Mouse (Mus musculus) Muller cell, postnatal 12 days (primary cell): ENCODE measurements around the gene Fbxo30.
A peak's percentile ranks its signal among the peaks of the same experiment; 100 is the strongest.
"Not testable (repeated sequence)": the region's sequence is repeated elsewhere in the genome, so short reads cannot be mapped to it uniquely, and the experiment has no call there.

ENCODE experiments used
- DNase-seq: peaks from one replicate; pipeline ENCODE4 v3.0.0-alpha.2; 2015; ENCODE audit errors: inconsistent ontology term

Gene Fbxo30

DNA sequence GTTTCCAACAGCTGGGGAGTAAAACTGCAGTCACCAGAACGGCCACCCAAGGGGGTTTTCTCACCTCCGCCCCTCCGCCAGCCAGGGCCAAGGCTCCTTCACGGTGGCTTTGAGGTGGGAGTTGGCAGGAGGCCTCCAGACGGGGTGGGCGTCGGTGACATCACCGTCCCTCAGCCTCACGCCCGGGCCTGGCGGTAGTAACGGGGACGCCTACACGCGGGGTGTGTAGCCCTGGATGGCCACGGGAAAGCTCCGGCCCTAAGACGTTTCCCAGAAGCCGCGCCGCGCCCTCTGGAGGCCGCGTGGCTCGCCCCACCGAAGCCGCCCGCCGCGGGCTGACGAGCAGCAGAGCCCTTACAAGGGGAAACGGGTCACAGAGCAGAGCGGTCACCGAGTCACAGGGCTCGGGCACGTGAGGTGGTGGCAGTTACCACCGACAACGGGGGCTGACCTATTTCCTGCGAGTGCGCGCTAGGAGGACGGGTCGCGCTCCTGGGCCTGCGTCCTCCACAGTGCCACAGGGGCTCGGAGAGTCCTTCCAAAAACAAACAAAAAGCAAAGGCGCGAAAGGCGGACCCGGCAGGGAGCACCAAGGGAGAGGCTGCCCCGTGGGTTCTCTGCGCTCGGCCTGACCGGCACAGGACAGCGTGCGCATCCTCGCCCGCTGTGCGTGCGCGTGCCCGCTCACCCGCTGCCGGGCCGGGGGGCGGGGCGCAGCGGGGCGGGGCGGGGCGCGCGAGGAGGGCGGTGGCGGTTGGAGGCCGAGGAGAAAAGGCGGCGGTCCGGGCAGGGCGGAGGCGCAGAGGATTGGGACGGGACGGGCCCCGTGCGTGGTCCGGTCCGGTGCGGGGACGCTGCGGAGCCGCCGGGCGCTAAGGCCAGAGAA lies at the start of gene Fbxo30:
Fbxo30 (plus strand) TSS at position 753 of the 886 bp plus-strand sequence.
- peak; percentile 97 for DNase-seq

- no peak for DNase-seq
Measured at GRCm38 (mm10) chr10:11233208-11233607, 47.9 kb upstream of the Fbxo30 start.

GRCm38 (mm10) chr10:11242988-11243387 lies 38.1 kb upstream of the Fbxo30 start:
- DNase-seq: not testable (repeated sequence)

GRCm38 (mm10) chr10:11248210-11248609 lies 32.9 kb upstream of the Fbxo30 start:
- DNase-seq: no peak

GRCm38 (mm10) chr10:11250247-11250997 lies 30.7 kb upstream of the Fbxo30 start:
- no peak for DNase-seq

DNA sequence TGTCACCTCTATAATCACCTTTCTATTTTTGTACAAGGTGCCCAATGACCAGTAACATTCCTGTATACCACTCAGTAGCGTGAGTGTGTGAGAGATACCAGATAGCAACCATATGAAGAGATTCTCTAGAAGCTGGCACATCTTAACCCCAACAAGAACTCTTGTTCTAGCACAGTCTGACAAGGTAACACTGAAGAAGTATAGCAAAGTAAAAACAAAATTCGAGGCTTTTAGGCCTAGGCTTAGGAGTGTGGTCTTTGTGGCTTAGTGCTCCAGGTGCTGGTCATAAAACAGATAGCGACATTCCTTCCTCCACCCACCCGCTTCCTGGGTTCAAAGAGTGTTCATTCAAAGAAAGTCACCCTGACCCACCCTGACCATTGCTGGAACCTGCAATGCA lies 27.5 kb upstream of the Fbxo30 start:
- not testable (repeated sequence) for DNase-seq

DNA sequence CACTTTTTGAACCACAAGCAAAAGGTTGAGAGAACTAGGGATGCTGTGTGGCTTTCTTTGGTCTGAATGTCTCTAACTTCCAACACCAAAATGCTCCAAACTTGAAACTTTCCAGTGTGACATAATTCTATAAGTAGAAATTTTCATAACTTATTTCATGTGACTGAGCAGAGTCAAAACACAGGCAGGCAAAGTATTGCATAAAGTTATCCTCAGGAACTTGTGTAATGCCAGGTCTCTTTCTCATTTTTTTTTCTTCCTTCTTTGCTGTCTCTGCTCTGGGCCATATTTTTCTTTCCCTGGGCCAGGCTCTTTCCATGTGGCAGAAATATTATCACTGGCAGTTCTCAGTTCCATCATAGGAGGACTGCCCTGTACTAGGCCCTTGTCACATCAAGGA lies 21.0 kb upstream of the Fbxo30 start:
- no peak for DNase-seq

- DNase-seq: not testable (repeated sequence)
Measured at GRCm38 (mm10) chr10:11262292-11262691, 18.8 kb upstream of the Fbxo30 start.

- DNase-seq: not testable (repeated sequence)
Measured at GRCm38 (mm10) chr10:11263795-11264194, 17.3 kb upstream of the Fbxo30 start.

GRCm38 (mm10) chr10:11269165-11269564 lies 12.0 kb upstream of the Fbxo30 start:
- no peak for DNase-seq

GRCm38 (mm10) chr10:11274431-11274830 lies 6.7 kb upstream of the Fbxo30 start:
- DNase-seq: peak; percentile 90

- DNase-seq: no peak
Measured at GRCm38 (mm10) chr10:11280235-11280577, 924 bp upstream of the Fbxo30 start.

- DNase-seq: peak; percentile 57
Measured at GRCm38 (mm10) chr10:11281498-11282305, 572 bp downstream of the Fbxo30 start.

DNA sequence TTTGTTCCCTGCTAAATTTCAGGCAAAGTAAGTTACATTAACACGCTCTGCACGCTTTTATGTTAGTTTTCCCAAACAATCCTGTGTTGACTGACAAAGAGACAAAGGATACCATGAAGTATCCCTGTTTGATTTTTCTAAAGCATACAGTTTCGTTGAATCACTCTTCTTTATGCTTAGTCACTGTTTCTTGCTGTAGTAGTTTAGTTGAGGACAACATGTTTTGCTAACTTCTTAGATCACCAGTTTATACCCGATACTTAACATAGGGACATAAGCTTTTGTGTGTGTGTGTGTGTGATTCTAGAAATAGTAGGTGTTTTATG lies 1.1 kb downstream of the Fbxo30 start:
- peak; percentile 25 for DNase-seq

GRCm38 (mm10) chr10:11298418-11298817 lies 17.3 kb downstream of the Fbxo30 start:
- DNase-seq: no peak

GRCm38 (mm10) chr10:11305365-11306053 lies 24.4 kb downstream of the Fbxo30 start:
- DNase-seq: peak; percentile 55

GRCm38 (mm10) chr10:11306054-11306367 lies 24.9 kb downstream of the Fbxo30 start:
- DNase-seq: no peak

GRCm38 (mm10) chr10:11309866-11310265 lies 28.7 kb downstream of the Fbxo30 start:
- no peak for DNase-seq

DNA sequence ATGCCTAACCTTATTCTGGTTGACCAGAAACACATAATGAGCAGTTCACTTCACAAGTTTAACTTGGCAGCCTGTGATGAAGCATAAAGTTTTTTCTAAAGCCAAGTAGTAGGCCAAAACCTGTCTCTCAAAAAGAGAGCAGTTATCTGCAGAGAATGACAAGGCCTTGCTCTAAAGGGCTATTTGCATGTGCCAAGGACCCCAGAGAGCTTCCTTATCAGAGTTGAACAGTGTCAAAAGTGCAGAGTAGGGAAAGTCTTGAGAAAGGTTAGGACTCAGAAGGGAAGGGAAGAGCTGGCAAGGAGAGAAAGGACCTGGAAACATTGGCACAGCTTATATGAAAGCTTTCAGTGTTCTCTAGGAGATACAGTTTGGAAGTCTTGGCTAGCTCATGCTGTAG lies 29.4 kb downstream of the Fbxo30 start:
- DNase-seq: no peak

DNA sequence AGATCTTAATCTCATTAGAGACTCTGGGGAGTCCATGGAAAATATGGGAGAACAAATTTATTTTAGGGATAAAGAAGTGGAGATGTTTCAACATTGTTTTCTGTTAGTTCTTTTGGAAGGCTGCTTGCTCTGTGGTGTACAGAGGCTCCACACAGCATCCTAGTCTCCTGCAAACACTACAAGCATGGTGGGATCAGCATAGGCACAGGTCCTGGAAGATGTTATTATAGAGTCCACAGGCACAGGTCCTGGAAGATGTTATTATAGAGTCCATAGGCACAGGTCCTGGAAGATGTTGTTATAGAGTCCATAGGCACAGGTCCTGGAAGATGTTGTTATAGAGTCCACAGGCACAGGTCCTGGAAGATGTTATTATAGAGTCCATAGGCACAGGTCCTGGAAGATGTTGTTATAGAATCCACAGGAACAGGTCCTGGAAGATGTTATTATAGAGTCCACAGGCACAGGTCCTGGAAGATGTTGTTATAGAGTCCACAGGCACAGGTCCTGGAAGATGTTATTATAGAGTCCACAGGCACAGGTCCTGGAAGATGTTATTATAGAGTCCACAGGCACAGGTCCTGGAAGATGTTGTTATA lies 36.8 kb downstream of the Fbxo30 start:
- DNase-seq: not testable (repeated sequence)

GRCm38 (mm10) chr10:11319446-11319970 lies 38.4 kb downstream of the Fbxo30 start:
- no peak for DNase-seq
